Mouse (Mus musculus) brain, embryonic 14.5 days (tissue): ENCODE measurements around the gene Luc7l3. TPM values are rescaled to one million over a fixed set of nuclear protein-coding genes. Genes with fewer than 3 reads are reported as not detected.
A peak's percentile ranks its signal among the peaks of the same experiment; 100 is the strongest.

ENCODE experiments used
- DNase-seq: peaks from one replicate; pipeline ENCODE4 v3.0.0-alpha.2; 2011; ENCODE audit warnings: low read depth
- CTCF ChIP-seq: fragments of 200-500 bp; IDR thresholded peaks from 2 replicates; pipeline ENCODE4 v1.5.1; 2012; ENCODE audit warnings: inconsistent platforms, mild to moderate bottlenecking, moderate library complexity, borderline replicate concordance; ENCODE audit not compliant: insufficient read depth, insufficient read length; ENCODE audit errors: extremely low read depth
- POLR2A ChIP-seq: fragments of 200-500 bp; IDR thresholded peaks from 2 replicates; pipeline ENCODE4 v1.6.1; 2012; ENCODE audit warnings: mild to moderate bottlenecking, inconsistent platforms, borderline replicate concordance; ENCODE audit not compliant: poor library complexity, insufficient read depth, insufficient read length, severe bottlenecking; ENCODE audit errors: extremely low read depth
- polyA plus RNA-seq: library from polyadenylated mRNA; depleted of rRNA; stranded (reverse); fragments of >200 nt; gene quantifications from 2 replicates; pipeline ENCODE4 v1.2.3, GENCODE M21; 2012; rRNA removed

Gene Luc7l3
- polyA plus RNA-seq, 1 experiment = 165 TPM

DNA sequence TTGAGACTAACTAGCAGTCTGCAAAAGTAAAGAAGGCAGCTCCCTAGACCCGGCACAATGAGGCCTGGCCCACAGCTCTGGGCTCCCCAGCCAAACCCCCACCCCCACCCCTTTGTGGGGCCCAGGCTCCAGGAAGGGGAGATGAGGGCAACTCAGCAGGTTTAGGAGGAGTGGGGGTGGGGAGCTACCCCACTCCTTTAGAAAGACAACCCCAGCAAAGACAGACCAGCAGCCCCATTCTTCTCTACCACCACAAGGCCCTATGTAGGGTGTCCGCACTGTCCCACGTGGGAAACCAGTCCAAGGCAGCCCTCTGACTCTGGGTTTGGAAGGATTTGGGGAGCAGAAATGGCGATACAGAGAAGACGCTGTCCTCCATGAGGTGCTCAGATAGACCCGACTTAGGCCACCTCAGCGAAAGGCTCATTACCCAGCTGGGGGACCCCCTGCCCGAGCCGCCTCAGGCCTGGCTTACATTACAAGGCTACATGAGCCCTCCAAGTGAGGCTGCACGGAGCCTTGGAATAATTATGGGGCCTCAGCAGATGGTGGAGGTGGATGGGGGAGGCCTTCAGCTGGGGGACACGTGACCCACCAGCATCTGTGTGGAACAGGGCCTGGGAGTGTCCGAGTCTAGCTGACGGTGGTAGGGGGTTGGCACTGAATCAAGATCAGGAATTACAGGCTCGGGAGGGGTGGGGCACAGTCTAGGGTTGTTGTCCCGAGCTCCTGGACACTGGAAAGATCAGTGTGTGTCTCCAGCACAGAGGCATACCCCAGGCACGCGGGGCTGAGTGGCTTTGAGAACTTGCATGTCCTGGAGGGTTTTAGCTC, 75.6 kb downstream of the Luc7l3 start, which contains the start of gene Wfikkn2:
Gene Wfikkn2 (minus strand): TSS at position 51 of the 834 bp plus-strand sequence.
- DNase-seq = peak; percentile 92
- TF ChIP-seq CTCF (no peak), POLR2A (no peak)

DNA sequence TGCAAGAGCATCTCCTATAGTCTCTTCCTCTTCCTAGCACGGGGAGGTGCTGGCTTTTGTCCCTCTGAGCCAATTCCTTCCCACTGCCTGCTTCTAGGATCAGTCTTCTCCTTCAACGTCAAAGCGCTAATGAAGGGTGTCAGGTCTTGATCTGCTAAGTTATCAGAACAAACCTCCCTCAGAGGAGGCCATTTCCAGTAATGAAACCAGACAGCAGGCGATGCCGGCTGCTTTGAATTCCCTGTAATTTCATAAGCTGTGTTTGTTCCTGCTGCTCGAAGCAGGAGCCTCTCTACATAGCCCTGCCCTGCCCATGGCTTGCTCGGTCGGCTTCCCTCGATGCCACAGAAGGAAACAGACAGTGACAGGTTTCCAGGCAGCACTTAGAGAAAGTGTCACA, 77.4 kb downstream of the Luc7l3 start:
- no peak for TF ChIP-seq POLR2A
- TF ChIP-seq CTCF = no peak
- DNase-seq = peak; percentile 52

DNA sequence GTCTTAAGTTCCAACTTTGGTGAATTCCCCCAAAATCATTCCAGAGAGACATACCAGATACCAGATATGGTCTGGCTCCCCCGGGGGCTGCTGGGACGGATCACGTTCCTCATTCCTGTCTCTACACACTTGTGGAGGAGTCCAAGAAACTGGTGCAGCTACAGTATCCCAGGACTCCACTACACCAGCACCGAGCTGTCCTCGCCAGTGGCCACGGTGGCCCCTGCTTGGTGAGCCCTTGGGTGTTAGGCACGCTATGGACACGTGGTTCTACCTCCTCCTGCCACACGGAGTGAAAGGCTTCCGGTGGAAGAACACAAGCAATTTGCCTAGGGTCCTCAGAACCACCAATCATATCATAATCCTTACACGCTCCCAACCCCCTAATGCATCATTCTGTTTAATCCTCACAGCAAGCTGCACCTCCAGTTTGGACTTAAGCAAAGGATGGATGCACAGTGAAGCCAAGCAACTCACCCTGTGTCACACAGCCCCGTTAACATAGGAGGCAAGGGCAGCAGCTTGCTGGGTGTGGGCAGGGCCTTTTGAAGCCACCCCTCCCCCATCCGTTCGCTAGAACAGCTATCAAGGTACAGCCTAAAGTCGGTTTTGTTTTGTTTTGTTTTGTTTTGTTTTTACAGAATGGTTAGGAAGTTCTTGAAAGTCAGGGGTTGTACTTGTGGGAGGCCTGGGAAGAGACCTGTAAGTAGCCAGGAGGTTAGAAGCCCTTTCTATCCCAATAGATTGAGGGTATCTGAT, 78.2 kb downstream of the Luc7l3 start:
- no peak for TF ChIP-seq POLR2A
- no peak for TF ChIP-seq CTCF
- no peak for DNase-seq

DNA sequence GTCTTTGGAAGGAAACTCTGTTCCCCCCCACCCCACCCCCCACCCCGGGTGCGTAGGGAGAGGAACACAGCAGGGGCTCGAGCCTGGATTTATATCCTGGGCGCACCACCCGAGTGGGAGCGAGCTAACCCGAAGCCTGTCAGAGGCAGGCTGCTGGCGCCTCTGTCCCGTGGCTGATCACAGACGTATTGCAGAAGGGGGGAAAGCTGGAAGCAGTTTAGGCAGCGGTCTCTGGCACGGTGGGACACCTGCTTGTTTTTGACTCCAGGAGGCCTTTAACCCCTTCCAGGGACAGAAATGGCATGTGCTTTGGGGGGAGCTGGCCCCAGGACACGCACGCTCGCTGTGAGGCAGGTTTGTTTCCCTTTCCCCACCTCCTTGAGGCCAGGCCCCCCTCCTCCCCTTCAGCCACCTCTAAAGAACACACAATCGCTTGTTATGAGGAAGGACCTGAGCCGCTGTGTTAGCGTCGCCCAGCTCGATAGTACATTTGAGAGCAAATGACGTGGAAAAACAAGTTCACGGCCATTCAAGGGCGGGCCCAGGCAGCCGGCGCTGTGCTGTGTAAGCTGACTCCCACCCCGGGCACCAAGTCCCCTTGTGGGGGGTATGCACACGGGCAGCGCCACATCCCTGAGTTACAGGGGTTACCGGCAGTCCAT, 78.9 kb downstream of the Luc7l3 start:
- TF ChIP-seq POLR2A = no peak
- no peak for TF ChIP-seq CTCF
- peak; percentile 67 for DNase-seq

- TF ChIP-seq POLR2A (no peak), CTCF (no peak)
- DNase-seq = peak; percentile 68
These were observed 82.1 kb downstream of the Luc7l3 start for GRCm38 (mm10) chr11:94239706-94240105.

DNA sequence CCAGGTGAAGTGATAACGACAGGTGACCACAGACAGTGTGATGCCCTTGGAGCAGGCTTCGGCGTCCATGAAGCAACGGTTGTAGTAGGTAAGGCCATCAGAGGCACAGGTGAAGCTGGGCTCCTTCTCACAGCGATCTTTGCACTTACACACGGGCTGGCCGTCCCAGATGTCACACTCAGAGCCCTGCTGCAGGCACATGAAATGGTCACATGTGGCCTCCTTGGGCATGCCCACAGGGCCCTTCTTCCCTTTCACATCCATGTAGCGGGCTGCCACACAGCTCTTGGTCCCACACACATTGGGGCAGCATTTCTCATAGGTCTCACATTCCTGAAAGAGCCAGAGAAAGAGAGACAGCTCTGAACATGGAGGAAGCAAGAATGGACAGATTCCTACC, 83.0 kb downstream of the Luc7l3 start:
- no peak for TF ChIP-seq POLR2A
- no peak for TF ChIP-seq CTCF
- no peak for DNase-seq

Other genes with a start within 250 kb of the Luc7l3 start
- gene Tob1, start 110.5 kb downstream of the Luc7l3 start, polyA plus RNA-seq = 29.6 and 29.9 TPM in 2 replicates
- 6.8 and 9.4 TPM in 2 replicates for gene Wfikkn2, start 76.0 kb downstream of the Luc7l3 start, polyA plus RNA-seq
- not detected in 2 replicates for gene Gm21885, start 40.1 kb downstream of the Luc7l3 start, polyA plus RNA-seq
- gene Ankrd40, start 6.0 kb upstream of the Luc7l3 start, polyA plus RNA-seq = 47.9 and 57.0 TPM in 2 replicates
- 0.53 and 0.55 TPM in 2 replicates for gene Abcc3, start 71.0 kb upstream of the Luc7l3 start, polyA plus RNA-seq
- gene Cacna1g, start 152.2 kb upstream of the Luc7l3 start, polyA plus RNA-seq = 208 and 232 TPM in 2 replicates
- 0.45 and 0.66 TPM in 2 replicates for gene Spata20, start 164.2 kb upstream of the Luc7l3 start, polyA plus RNA-seq
- gene Epn3, start 178.0 kb upstream of the Luc7l3 start, polyA plus RNA-seq = 0.50 and 1.5 TPM in 2 replicates
- 2.5 and 3.0 TPM in 2 replicates for gene Mycbpap, start 199.8 kb upstream of the Luc7l3 start, polyA plus RNA-seq
- 8.7 and 9.0 TPM in 2 replicates for gene Rsad1, start 227.3 kb upstream of the Luc7l3 start, polyA plus RNA-seq
- gene Chad, start 243.1 kb upstream of the Luc7l3 start, polyA plus RNA-seq = 0.06 and 0.44 TPM in 2 replicates